Mouse (Mus musculus): ENCODE measurements around the gene Taar3.

Gene Taar3

GRCm38 (mm10) chr10:23949508-23950005, at the start of gene Taar3:
Gene Taar3, plus strand, starts transcription at chr10:23949558.
- DNase-seq (ENCODE audit: low read depth, low spot score) = no peak

DNA sequence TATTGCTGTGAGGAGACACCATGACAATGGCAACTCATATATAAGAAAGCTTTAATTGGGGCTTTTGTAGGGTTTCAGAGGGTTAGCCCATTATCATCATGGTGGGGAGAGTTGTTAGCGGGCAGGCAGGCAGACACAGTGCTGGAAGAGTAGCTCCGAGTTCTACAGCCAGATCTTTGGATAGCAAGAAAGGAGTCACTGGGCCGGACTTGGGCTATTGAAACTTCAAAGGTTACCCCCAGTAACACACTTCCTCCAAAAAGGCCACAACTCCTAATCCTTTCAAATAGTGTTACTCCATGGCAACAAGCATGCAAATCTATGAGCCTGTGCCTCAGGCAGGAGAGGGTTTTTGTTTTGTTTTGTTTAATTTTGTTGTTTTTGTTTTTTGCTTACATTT, 48.2 kb upstream of the Taar3 start:
- DNase-seq (ENCODE audit: low read depth, low spot score) = no peak

DNA sequence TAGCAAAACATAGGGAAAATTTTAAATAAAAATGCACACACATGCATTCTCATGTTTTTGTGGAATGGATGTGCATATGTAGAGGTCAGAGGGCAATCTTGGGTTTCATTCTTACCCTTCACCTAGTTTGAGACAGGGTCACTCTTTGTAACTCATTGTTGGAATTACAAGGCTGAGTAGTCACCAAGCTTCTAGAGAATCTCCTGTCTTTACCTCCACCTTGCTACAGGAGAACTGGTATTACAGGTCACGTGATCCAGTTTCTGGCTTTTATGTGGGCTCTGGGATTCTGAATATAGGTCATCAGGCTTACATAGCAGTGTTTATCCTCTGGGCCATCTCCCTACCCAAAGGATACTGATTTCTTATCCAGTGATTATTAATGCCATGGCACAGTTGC, 43.7 kb upstream of the Taar3 start:
- DNase-seq (ENCODE audit: low read depth, low spot score) = no peak

DNA sequence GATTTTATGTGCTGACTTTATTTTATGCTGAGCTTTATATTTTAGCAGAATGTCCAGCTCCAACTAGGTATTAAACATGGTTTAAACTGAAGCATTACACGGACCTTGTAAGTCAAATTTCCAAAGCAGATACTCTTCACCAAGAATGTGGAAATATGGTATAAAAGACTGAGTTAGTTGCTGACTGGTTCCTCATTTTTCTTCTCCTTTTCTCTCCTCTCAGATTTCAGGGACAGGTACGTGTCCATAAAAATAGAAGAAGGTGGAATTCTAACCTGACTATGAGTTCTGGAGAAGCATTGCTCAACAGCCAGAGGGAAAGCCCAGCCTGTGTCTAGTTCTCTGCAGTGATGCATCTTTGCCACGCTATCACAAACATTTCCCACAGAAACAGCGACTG, 29.3 kb upstream of the Taar3 start, which contains the start of gene Taar1:
Gene Taar1 (plus strand): TSS at position 301 of the 400 bp plus-strand sequence.
- no peak for DNase-seq (ENCODE audit: low read depth, low spot score)

- no peak for DNase-seq (ENCODE audit: low read depth, low spot score)
Observed at GRCm38 (mm10) chr10:23922468-23922867, 26.9 kb upstream of the Taar3 start.

DNA sequence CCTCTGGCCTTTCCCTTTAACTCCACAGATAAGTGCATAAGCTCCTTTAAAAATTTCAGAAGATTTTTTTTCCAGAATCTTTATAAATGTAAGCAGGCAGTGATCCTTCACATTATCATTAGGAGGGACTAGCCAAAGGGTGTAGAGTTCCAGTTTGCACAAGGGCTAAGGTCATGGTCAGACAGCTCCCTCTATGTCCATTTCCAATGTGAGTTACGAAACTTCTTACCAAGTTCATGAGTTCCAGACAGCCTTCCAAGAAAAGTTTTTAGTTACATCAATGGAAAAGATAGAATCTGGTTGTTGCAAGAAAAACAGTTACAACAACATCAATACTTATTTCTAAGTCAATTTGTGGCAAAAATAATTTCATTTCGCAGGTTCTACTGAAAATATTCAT, 25.4 kb upstream of the Taar3 start:
- DNase-seq (ENCODE audit: low read depth, low spot score) = no peak

GRCm38 (mm10) chr10:23937613-23938012, 11.7 kb upstream of the Taar3 start:
- DNase-seq (ENCODE audit: low read depth, low spot score) = no peak

DNA sequence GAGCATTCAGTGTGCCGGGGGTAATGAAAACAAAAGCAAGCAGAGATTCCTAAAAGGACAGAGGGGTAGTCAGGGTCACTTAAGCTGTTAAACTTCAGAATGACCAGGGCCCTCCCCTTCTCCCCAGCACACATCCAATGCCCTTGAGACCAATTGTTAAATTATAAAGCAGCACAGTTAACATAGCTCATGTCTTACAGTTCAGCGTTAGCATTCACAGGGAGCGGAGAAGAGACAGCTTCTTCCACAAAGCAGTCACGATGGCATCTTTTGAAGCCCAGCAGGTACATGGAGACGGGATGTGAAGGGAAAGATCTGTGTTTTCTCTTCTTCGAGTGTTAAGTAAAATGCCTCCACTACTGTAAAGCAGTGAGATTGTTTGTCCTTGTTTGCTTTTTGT, 11.0 kb upstream of the Taar3 start, which contains the start of gene Taar2:
Gene Taar2 (plus strand): TSS at position 261 of the 400 bp plus-strand sequence.
- DNase-seq (ENCODE audit: low read depth, low spot score) = no peak

GRCm38 (mm10) chr10:23942465-23942864, 6.9 kb upstream of the Taar3 start:
- DNase-seq (ENCODE audit: low read depth, low spot score) = no peak

GRCm38 (mm10) chr10:23948026-23948425, 1.3 kb upstream of the Taar3 start:
- DNase-seq (ENCODE audit: low read depth, low spot score) = no peak

DNA sequence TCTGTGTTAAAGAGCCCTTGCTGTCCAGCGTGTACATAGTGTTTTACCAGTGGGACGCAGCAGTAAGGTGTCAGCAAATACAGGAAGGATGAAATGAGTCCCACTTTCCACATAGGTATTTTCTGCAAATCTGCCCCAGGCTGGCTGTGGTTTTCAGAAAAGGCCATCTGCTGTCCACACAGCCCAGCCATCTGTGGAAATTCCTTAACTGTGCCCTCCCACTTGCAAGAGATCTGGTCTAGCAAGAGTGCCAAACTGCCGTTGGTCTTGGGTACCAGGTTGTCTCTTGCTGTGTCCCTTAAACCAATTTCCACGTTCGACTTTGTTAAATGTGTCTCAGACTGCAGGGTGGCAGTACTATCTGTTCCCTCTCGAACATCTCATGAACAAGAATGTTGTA, 2.4 kb downstream of the Taar3 start:
- no peak for DNase-seq (ENCODE audit: low read depth, low spot score)

- no peak for DNase-seq (ENCODE audit: low read depth, low spot score)
Observed at GRCm38 (mm10) chr10:23959071-23959470, 9.7 kb downstream of the Taar3 start.

DNA sequence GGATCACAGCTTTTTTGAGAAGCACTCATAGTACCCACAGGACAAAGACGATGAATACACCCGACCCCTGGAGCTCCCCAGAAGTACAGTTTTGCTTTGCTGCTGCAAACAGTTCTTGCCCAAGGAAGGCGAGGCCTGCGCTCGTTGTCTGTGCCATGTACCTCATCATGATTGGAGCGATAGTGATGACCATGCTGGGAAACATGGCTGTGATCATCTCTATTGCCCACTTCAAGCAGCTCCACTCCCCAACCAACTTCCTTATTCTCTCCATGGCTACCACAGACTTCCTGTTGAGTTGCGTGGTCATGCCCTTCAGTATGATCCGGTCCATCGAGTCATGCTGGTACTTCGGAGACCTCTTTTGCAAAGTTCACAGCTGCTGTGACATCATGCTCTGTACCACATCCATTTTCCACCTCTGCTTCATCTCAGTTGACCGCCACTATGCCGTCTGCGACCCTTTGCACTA, 11.1 kb downstream of the Taar3 start, which contains the start of gene Taar4:
Gene Taar4 (plus strand): TSS at position 51 of the 472 bp plus-strand sequence.
- DNase-seq (ENCODE audit: low read depth, low spot score) = no peak

- no peak for DNase-seq (ENCODE audit: low read depth, low spot score)
Observed at GRCm38 (mm10) chr10:23963444-23963843, 14.1 kb downstream of the Taar3 start.

GRCm38 (mm10) chr10:23964921-23965610, 15.7 kb downstream of the Taar3 start:
- no peak for DNase-seq (ENCODE audit: low read depth, low spot score)

DNA sequence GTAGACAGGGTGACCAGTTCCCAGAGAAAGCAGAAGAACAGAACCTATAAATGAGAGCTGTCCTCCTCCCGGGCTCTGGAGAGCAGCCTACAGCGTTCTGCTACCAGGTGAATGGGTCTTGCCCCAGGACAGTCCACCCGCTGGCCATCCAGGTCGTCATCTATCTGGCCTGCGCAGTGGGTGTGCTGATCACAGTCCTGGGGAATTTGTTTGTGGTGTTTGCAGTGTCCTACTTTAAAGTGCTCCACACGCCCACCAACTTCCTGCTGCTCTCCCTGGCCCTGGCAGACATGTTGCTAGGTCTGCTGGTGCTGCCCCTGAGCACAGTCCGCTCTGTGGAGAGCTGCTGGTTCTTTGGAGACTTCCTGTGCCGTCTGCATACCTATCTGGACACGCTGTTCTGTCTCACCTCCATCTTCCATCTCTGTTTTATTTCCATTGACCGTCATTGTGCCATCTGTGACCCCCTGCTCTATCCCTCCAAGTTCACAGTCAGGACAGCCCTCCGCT, 21.4 kb downstream of the Taar3 start, which contains the start of gene Taar5:
Gene Taar5 (plus strand): TSS at position 51 of the 510 bp plus-strand sequence.
- DNase-seq (ENCODE audit: low read depth, low spot score) = no peak

- no peak for DNase-seq (ENCODE audit: low read depth, low spot score)
Observed at GRCm38 (mm10) chr10:23971256-23971655, 21.9 kb downstream of the Taar3 start.

- no peak for DNase-seq (ENCODE audit: low read depth, low spot score)
Observed at GRCm38 (mm10) chr10:23977958-23978357, 28.6 kb downstream of the Taar3 start.

DNA sequence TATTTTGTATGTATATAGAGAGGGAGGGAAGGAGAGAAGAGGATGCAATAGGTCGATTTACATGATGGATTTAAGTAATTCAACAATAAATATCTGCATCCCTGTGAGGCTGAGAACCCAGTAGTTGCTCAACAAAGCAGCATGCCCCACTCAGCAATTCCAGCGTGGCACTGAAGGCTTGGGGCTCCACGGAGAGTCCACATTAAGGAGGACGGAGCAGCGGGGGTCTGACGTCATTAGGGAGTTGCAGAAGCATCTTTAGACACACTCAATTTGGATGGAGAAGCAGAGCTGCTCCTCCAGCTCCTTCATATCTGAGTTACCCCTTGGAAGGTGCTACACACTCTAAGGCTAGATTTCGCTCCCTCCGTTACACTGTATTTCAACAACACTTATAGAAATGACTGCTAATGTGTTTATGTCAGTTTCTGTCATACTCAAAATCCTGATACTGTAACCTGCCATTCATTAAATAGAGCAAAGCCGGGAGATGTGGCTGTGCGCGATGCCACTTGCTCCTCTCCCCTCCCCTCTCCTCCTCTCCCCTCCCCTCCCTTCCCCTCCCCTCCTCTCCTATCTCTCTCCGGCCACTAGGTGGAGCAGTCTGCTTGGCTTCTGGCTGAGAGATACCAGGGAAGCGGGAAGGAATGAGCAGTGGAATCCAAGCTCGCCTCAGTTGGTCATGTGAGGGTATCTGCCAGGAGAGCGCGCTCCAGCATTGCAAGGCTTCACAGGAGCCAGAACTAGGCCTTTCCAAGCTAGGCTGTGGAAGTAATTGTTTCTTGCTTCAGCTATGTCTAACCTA, 29.7 kb downstream of the Taar3 start:
- DNase-seq (ENCODE audit: low read depth, low spot score) = peak; percentile 54

DNA sequence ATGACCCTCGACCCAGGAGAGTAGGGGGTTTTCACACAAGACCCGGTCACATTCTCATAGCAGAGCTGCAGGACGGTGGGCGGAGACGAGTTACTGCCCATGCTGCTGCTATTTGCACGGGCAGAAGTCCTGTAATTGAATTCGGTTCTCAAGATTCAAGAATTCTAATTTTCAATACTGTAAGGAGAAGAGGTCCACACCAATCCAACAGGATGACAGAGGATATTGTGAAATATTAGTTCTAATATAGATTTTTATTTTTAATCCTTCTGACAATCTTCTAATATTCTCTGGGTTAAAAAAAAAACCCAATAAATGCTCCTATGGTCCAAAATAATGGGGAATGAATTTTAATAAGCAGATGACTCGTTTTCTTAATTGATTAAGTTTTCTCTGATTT, 36.2 kb downstream of the Taar3 start, which contains the start of gene Taar6:
Gene Taar6 (minus strand): TSS at position 101 of the 400 bp plus-strand sequence.
- no peak for DNase-seq (ENCODE audit: low read depth, low spot score)

DNA sequence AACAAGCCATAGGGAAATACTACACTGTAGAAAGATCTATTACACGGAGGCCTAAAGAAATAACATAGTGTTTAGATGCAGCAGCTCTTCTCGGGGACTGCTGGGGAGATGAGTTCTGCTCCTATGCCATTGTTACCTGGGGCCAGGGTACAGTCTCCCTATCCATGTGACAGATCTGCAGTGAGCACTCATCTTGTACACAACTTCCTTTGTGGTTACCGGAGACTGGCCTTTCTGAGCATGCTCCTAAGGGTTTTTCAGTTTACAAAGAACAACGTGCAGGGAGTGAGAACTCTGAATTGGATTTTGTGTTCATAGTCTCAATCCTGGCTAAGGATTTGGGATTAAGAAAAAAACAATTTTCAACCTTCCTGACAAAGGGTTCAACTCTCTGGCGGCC, 37.1 kb downstream of the Taar3 start:
- DNase-seq (ENCODE audit: low read depth, low spot score) = no peak

GRCm38 (mm10) chr10:23993381-23993780, 44.0 kb downstream of the Taar3 start, which contains the start of gene Taar7a:
Gene Taar7a, minus strand, starts transcription at chr10:23993481.
- no peak for DNase-seq (ENCODE audit: low read depth, low spot score)

Measured in retina, adult 2 months (tissue).